ENCODE assay signal across 12 mouse cellular contexts in the genomic region with DNA sequence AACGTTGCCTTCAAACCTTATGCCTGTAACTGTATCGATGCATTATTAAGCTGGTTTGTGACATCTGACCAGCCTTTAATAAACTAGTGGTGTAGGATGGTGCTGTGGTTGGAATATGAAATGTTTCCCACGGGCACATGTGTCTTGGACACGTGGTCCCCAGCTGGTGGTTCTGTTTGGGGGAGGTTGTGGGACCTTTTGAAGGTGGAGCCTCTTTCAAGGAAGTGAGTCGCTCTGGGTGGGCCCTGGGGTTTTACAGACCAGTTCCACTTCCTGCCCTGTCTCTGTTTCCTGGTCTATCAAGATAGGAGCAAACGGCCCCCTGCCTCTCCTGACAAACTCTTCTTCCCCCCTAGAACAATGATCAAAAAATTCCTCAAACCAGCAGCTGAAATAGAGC.
A peak's percentile ranks its signal among the peaks of the same experiment; 100 is the strongest.
DNase-seq lines count a peak whose midpoint lies in the region; ATAC-seq lines count a peak whose summit lies in the region.
"Had no signal": no experiment of that assay in that cellular context is flagged by ENCODE, and none has a peak within 500 bp of the region (broad histone marks: within the 10 kb centered on the region; RNA-seq: fewer than 3 reads in every experiment).

No protein-coding gene starts in this region.

- intact Hi-C loops in heart, postnatal 10 days (cut with DNase I) = loop anchor here (2.0 kb wide), 1 partner anchor 232 kb away; the partner anchor contains the start of gene Gadd45g

- H3K9me3 ChIP-seq in heart, embryonic 11.5 days (replicated peaks; ENCODE audit: control insufficient read depth, low read length) = no peaks in the 10 kb centered on the region
- H3K9me3 ChIP-seq in intestine, embryonic 16.5 days (ENCODE audit: control insufficient read depth, low read length) = no peaks in the 10 kb centered on the region
- H3K9me3 ChIP-seq: G1E had no signal

- WGBS in heart, embryonic 11.5 days (ENCODE audit: insufficient replicate concordance) = 61% methylated on average over 6 of the region's 6 CpGs
- WGBS in intestine, embryonic 16.5 days = 63% methylated on average over 6 of the region's 6 CpGs

- no peaks in the 10 kb centered on the region for H3K27me3 ChIP-seq in heart, embryonic 11.5 days (ENCODE audit: control insufficient read depth, insufficient read depth, low read length)
- H3K27me3 ChIP-seq in intestine, embryonic 16.5 days (replicated peaks; ENCODE audit: control insufficient read depth, insufficient read depth, low read length) = no peaks in the 10 kb centered on the region

- H3K4me2 ChIP-seq in heart, embryonic 11.5 days = no peak overlapping the region
- no peak overlapping the region for H3K4me2 ChIP-seq in intestine, embryonic 16.5 days (ENCODE audit: low read depth, low read length)

- no peak for ATAC-seq in heart, embryonic 11.5 days (replicated peaks; ENCODE audit: insufficient number of reproducible peaks, low FRiP score, low TSS enrichment)
- ATAC-seq in intestine, embryonic 16.5 days = no peak
- ATAC-seq: midbrain, embryonic 16.5 days had no signal

- no peaks in the 10 kb centered on the region for H3K36me3 ChIP-seq in heart, embryonic 11.5 days (ENCODE audit: control insufficient read depth, insufficient read depth, low read length)
- H3K36me3 ChIP-seq in intestine, embryonic 16.5 days (ENCODE audit: control insufficient read depth, insufficient read depth, low read length) = no peaks in the 10 kb centered on the region
- H3K36me3 ChIP-seq: G1E had no signal

- no peak overlapping the region for H3K4me3 ChIP-seq in heart, embryonic 11.5 days (ENCODE audit: low read depth, low read length)
- H3K4me3 ChIP-seq in brown adipose tissue, adult 24 weeks (ENCODE audit: insufficient read depth, low read depth, low read length) = no peak overlapping the region
- no peak overlapping the region for H3K4me3 ChIP-seq in intestine, embryonic 16.5 days (ENCODE audit: low read length)

- DNase-seq in heart, postnatal 10 days = no peak
- peak; percentile 54 to 73 for DNase-seq in thymus, adult 18-20 months
- DNase-seq in testis, postnatal 14 days (ENCODE audit: low spot score) = no peak
- no peak for DNase-seq in retina, embryonic 14.5 days (ENCODE audit: low spot score)
- DNase-seq in neural tube, embryonic 10.5 days (ENCODE audit: extremely low spot score, low spot score) = no peak
- DNase-seq: kidney, postnatal 10 days; right cerebral cortex, postnatal 4 days had no signal

- H3K4me1 ChIP-seq in heart, embryonic 11.5 days (ENCODE audit: control insufficient read depth, insufficient read depth, low read length) = peaks cover 40% of the 10 kb centered on the region
- H3K4me1 ChIP-seq in brown adipose tissue, adult 24 weeks (ENCODE audit: control insufficient read depth, insufficient read depth, insufficient read length, low read length) = peaks cover 15% of the 10 kb centered on the region
- H3K4me1 ChIP-seq in intestine, embryonic 16.5 days (ENCODE audit: control insufficient read depth, insufficient read depth, low read length) = peaks cover 10% of the 10 kb centered on the region

- peak overlapping the region; percentile 96 for H3K27ac ChIP-seq in heart, embryonic 11.5 days (ENCODE audit: low read depth, low read length)
- peak overlapping the region; percentile 9 for H3K27ac ChIP-seq in brown adipose tissue, adult 24 weeks (replicated peaks; ENCODE audit: low read depth, low read length)
- peak overlapping the region; percentile 82 for H3K27ac ChIP-seq in intestine, embryonic 16.5 days (ENCODE audit: low read length)

- no peak overlapping the region for H3K9ac ChIP-seq in heart, embryonic 11.5 days (ENCODE audit: low read depth, low read length)
- no peak overlapping the region for H3K9ac ChIP-seq in intestine, embryonic 16.5 days (ENCODE audit: low read depth, low read length)

Comparison
In these comparisons a context has a peak if more than half of its experiments do, and no peak if none do; other contexts are left out.
1. H3K27ac ChIP-seq: peak in every context shown above with its lines; median percentile 96 in heart, embryonic 11.5 days; 82 in intestine, embryonic 16.5 days; 9 in brown adipose tissue, adult 24 weeks.
2. DNase-seq: peak in thymus, adult 18-20 months (2 of 2); none in heart, postnatal 10 days (0 of 2), testis, postnatal 14 days (single experiment), retina, embryonic 14.5 days (single experiment) and neural tube, embryonic 10.5 days (single experiment).